Mouse (Mus musculus): ENCODE measurements at regions not wholly inside any gene's neighbourhood (a gene's known extent, or its start where the extent isn't known, plus 50 kb on each side); places are given as distances from the start of the nearest gene placed in this dataset.
"Not testable (repeated sequence)": the region's sequence is repeated elsewhere in the genome, so short reads cannot be mapped to it uniquely, and the experiment has no call there.

GRCm38 (mm10) chr6:60657117-60657911 is 172.3 kb downstream of the Snca start:
- no peak for DNase-seq (ENCODE audit: low spot score)
- intact Hi-C loops (cut with DNase I) = no loop called here

GRCm38 (mm10) chr6:60646983-60647617 is 182.6 kb downstream of the Snca start:
- intact Hi-C loops (cut with DNase I); DNase-seq (ENCODE audit: low spot score): not testable (repeated sequence)

DNA sequence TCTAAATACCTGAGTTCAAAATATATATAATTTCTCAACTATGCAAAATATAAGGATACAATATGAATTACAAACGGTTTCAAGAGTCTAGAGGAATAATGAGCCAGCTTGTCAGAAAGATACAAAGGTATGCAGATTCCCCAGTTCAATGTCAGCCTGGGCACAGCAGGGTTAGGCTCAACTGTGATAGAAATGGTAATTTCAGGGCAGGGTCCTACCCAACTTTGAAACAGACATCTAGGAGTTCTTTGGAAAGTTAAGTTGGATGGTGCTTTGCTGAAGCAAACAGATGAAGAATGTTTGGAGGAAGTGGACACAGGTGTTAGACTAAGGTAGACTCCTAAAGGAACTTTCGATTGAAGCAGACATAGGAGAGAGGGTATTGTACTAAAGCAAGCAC is 187.4 kb downstream of the Snca start:
- intact Hi-C loops (cut with DNase I) = no loop called here

GRCm38 (mm10) chr6:60616313-60616712 is 213.3 kb downstream of the Snca start:
- intact Hi-C loops (cut with DNase I) = no loop called here
- DNase-seq (ENCODE audit: low spot score) = no peak

More for the DNA sequence above, 187.4 kb downstream of the Snca start:
- DNase-seq (ENCODE audit: low spot score) = no peak

DNA sequence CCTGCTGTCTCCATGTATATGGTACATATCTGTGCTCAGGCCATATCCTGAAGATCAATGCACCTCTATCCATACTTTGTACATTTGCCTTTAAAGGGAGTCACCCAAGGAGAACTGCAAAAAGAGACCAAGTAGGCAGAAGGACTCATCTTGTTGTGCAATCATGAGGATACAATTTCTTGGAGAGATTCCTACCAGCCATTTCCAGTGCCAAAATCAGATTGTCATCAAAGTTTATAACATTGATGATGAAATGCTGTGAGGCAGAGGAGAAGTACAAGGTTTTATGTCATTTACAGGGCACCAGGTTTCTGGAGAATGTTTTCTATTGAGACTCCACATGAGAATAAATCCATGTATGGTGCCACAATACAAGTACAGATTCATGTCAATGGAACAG is 229.5 kb downstream of the Snca start:
- no peak for DNase-seq (ENCODE audit: low spot score)
- intact Hi-C loops (cut with DNase I) = no loop called here

DNA sequence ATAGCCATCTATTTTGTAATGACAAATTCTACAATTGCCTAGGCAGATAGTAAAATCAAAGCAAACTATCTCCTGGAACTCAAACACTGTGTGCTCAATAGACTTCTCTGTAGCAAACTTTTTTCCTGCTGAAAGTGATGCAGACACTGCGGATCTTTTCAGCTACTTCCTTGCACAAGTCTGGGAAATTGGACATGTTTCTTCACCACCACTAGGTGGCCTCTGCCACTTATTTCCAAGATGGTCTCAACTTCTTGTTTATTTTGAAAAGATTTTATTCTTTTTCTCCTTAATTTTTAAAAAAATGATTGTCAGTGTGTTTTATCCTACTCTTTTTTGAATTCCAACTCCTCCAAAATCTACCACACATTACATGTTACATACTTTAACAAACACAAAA is 265.4 kb downstream of the Snca start:
- intact Hi-C loops (cut with DNase I) = no loop called here
- no peak for DNase-seq (ENCODE audit: low spot score)

DNA sequence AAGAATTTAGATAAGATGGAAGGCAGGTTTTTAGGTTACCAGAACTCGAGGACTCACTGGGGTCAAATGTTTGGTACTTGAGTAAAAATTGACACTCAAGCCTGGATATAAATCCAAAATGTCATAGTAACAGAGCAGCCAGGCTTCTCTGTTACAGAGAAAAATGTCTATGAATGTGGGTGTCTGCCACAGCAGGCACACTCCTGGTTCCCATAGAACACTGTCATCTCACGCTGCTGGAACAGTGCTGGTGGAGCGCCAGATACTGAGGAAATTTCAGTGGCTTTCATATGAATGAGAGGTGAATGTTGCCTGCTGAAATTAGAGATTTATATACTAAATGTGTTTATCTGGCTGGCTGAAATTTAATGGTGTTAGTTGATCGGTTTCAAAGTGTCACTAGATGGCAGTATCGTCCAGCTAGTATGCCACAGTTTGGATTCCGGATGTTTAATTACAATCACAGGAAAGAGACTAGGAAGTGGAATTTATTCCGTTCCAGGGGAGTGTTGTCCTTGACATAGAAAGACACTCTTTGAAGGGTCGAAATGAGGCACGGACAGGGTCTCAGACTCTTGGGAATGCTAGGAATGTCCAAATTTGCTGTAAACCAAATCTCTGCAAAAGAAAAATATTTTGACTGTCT is 273.9 kb downstream of the Snca start:
- DNase-seq (ENCODE audit: low spot score) = no peak
- intact Hi-C loops (cut with DNase I) = loop anchor here (5.0 kb wide), 2 partner anchors 392 to 747 kb away; no protein-coding TSS in a partner anchor

All from heart, postnatal 25 days (tissue).